Mouse (Mus musculus): ENCODE measurements around the gene Arhgap24. TPM values are rescaled to one million over a fixed set of nuclear protein-coding genes. Genes with fewer than 3 reads are reported as not detected.

Arhgap24 gene
- 13.4 and 14.8 TPM in 2 replicates for total RNA-seq (2021)
- long read RNA-seq, experiment 1, transcript Arhgap24-203 (10 exons, 3,346 nt): major isoform, 5 of 12 reads
- long read RNA-seq, experiment 1, partial matches to known transcripts: 1 of 12 reads
- long read RNA-seq, experiment 1, other reads (novel, unspliced or antisense): 1 of 12 reads
- long read RNA-seq, experiment 2, transcript Arhgap24-203 (10 exons, 3,346 nt): major isoform, 8 of 20 reads
- long read RNA-seq, experiment 2, transcript Arhgap24-205 (8 exons, 2,853 nt): minor isoform, 5 of 20 reads
- long read RNA-seq, experiment 2, partial matches to known transcripts: 2 of 20 reads
- long read RNA-seq, experiment 2, other reads (novel, unspliced or antisense): 3 of 20 reads

GRCm38 (mm10) chr5:102481215-102482211, at the start of gene Arhgap24:
Arhgap24 (plus strand) TSS chr5:102481391.
- peak; percentile 81 for DNase-seq

GRCm38 (mm10) chr5:102434182-102434581, 47.0 kb upstream of the Arhgap24 start:
- DNase-seq: no peak

GRCm38 (mm10) chr5:102436581-102436980, 44.6 kb upstream of the Arhgap24 start:
- DNase-seq: no peak

DNA sequence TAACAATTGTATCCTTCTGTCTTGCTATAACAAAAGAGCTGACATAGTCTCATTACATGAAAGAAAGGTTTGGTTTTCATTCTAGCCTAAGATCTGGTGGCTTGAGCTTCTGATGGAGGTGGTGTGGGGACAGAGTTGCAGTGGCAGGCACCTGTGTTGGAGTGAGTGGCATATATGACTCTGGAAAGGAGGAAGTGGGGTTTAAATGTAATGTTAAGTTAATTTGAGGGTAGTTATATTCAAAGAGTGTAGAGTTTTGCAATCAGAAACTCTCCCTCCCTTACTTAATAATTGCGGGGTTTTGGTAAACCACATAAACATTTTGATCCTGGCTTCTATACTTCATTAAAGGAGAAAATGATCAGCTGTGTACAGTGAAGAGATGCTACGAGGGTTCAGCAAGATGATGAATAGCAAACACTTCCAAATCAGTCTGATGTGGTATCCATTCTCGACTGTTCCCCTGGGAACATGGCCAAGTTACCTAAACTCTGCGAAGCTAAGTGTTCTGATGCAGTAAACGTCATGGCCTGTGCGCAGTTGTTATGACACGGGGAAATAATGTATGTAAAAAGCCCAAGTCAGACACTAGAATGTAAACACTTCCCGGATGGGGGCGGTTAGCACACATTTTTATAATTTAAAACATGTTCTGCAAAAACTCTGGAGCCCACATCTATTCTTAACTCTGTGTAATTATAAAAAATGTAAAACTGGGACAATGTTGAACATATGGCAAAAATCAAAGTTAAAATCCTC, 41.9 kb upstream of the Arhgap24 start:
- DNase-seq: no peak

- DNase-seq: no peak
Observed at GRCm38 (mm10) chr5:102447436-102447835, 33.8 kb upstream of the Arhgap24 start.

DNA sequence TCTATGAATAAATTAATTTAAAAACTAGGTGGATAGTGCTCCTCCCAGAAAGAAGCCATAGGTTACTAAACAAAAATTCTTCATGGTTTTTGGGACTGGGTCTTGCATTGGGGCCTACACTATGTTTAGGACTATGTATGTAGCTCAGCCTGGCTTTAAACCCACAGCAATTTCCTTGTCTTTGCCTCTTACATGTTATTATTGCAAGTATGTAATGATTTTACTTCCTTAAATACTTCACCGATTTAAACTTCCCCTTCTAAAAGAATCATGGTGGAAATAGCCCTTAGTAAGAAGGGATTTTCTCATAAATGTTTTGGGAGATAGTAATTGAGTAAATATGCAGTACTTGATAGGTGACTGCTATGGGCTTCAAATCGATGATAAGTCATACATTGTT, 30.3 kb upstream of the Arhgap24 start:
- no peak for DNase-seq

- DNase-seq: no peak
Observed at GRCm38 (mm10) chr5:102452079-102452797, 29.0 kb upstream of the Arhgap24 start.

DNA sequence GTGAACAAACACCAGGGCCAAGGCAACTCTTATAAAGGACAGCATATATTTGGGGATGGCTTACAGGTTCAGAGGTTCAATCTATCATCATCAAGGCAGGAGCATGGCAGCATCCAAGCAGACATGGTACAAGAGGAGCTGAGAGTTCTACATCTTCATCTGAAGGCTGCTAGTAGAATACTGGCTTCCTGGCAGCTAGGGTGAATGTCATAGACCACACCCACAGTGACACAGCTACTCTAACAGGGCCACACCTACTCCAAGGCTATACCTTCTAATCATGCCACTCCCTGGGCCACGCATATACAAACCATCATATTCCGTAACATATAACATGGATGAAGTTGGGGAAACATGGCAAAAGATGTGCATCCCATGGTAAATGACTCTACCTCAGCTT, 27.9 kb upstream of the Arhgap24 start:
- no peak for DNase-seq

GRCm38 (mm10) chr5:102455247-102455646, 25.9 kb upstream of the Arhgap24 start:
- DNase-seq: no peak

DNA sequence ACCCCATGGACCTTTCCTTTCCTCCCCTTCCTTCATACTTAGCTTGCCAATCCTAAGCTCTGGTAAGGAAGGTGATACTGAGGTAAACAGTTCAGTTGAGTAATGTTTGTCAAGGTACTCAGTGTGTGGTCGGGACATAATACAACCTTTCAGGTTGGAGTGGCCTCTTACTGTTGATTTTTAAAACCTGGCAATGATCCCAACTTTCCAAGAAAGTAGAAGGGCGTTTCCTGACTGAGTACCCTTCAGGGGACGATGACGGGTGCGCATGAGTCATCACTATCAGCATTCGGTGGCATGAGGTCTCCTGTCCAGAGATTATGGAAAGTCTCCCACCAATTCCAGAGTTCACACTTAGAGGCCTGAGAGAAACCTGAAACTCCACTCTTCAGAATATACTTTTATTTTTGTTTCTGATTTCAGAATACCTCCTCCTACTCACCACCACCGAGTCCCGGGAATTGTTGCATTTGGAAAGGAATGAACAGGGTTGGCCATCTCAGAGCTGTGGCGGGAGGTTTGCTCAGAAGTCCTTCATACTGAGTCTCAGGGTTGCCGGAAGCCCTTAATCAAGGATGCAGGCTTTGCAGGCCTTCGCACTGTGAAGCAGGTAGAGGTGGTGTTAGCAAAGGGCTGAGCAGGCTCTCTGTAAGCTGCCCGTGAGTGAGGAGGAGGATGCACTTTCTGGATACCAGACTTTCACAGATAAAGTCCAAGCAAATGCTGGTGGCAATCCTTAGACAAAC, 20.6 kb upstream of the Arhgap24 start:
- peak; percentile 7 for DNase-seq

GRCm38 (mm10) chr5:102462948-102463347, 18.2 kb upstream of the Arhgap24 start:
- DNase-seq: peak; percentile 39

GRCm38 (mm10) chr5:102465372-102465771, 15.8 kb upstream of the Arhgap24 start:
- DNase-seq: no peak

GRCm38 (mm10) chr5:102468292-102468691, 12.9 kb upstream of the Arhgap24 start:
- DNase-seq: no peak

- no peak for DNase-seq
Observed at GRCm38 (mm10) chr5:102470284-102470683, 10.9 kb upstream of the Arhgap24 start.

GRCm38 (mm10) chr5:102478076-102478475, 3.1 kb upstream of the Arhgap24 start:
- no peak for DNase-seq

GRCm38 (mm10) chr5:102483285-102483975, 2.2 kb downstream of the Arhgap24 start:
- DNase-seq: no peak

DNA sequence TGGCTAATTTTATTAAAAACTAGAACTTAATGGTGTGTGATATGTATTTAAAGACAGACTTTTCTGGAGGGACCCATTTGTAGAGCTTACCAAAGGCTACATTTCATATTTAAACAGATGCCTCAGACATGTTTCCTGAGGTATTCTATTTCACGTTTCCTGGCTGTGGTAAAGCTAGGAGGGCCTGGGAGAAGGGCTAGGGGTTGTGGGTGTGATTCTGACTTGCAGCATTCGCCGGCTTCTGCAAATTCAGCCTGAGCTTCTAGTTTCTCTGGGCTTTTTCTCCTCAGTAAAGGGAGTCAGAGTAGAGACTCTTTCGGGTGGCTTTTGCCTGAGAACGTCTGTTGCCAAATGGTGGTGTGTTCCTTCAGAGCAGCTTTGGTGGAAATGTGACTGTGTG, 10.4 kb downstream of the Arhgap24 start:
- no peak for DNase-seq

GRCm38 (mm10) chr5:102492152-102492551, 11.0 kb downstream of the Arhgap24 start:
- no peak for DNase-seq

- DNase-seq: no peak
Observed at GRCm38 (mm10) chr5:102494827-102495226, 13.6 kb downstream of the Arhgap24 start.

DNA sequence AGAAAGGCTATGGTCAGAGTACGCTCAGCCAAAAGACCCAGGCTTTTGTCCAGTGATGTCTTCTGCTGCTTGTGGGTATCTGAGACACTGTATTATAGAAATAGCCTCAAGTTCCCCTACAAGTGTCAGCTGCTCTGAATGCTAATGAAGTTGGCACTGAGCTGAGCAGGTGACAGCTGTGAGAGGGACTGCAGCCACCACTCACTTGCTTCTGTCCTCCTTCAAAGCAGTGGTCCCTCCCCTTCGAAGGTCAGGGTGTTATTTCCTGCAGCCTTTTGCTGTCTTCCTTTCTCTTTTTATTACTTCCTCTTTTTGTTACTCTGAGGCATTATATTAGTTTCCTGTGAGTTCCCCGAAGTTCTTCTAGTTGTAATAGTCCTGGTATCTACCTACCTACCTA, 16.0 kb downstream of the Arhgap24 start:
- DNase-seq: no peak

Measured in adrenal gland, postnatal 14 days (tissue).